8 mouse cellular contexts compared by ENCODE assay signal in the genomic region with DNA sequence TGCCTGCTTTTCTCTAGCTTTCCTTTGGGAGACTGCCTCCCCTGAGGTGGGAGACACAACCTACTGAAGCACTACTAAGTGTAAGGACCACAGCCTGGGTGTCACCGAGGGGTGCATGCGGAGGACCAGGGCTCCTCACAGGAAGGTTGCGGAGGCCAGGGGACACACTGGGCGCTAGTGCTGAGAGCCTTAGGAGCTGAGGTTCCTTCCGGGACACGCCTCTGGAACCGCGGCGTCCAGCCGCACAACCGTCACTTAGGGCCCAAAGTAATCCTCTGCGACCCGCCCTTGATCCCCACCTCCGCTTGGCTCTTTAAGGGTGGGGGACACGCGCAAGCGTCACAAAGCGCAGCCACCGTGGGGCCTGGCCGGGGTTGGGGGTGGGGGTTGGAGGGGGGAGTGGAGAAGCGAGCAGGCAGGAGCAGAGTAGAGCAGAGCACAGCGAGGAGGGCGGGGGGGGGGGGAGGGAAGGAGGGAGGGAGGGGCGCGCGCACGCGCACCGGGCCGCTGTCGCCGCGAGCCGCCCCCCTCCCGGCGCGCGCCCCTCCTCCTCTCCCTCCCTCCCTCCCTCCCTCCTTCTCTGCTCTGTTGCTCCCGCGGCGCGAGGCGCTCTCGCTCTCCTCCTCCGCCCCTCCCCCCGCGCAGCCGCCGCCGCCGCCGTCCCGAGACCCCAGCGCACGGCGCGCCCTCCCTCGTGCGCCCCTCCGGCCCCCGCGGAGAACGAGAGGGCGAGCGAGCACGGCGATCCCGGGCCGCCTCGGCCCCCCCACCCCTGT. TPM values are rescaled to one million over a fixed set of nuclear protein-coding genes. Genes with fewer than 3 reads are reported as not detected.
DNase-seq lines count a peak whose midpoint lies in the region; ATAC-seq and TF ChIP-seq lines count a peak whose summit lies in the region.

No protein-coding gene starts in this region.

- H3K9me3 ChIP-seq in E14TG2a.4 (ENCODE audit: low read length): no peaks in the 10 kb centered on the region
- H3K9me3 ChIP-seq in forebrain, embryonic 12.5 days: 0 out of 2 replicates have a peak, but pooled peaks cover 2% of the 10 kb centered on the region
- 0 out of 2 replicates have a peak, but pooled peaks cover 3% of the 10 kb centered on the region for H3K9me3 ChIP-seq in heart, postnatal 0 days (replicated peaks; ENCODE audit: control insufficient read depth, low read length)

- peak overlapping the region; percentile 99 for H3K27ac ChIP-seq in forebrain, embryonic 12.5 days
- peak overlapping the region; percentile 96 for H3K27ac ChIP-seq in heart, postnatal 0 days (ENCODE audit: low read depth)

- peak overlapping the region; percentile 64 for H3K4me2 ChIP-seq in forebrain, embryonic 12.5 days
- peak overlapping the region; percentile 81 for H3K4me2 ChIP-seq in heart, postnatal 0 days (ENCODE audit: low read depth, low read length)

- TF ChIP-seq EP300 in heart, postnatal 0 days (IDR thresholded peaks at IDR 0.05; ENCODE audit: low read depth): no peak

- peak overlapping the region; percentile 90 for H3K4me3 ChIP-seq in E14TG2a.4 (replicated peaks; ENCODE audit: low read length)
- peak overlapping the region; percentile 95 for H3K4me3 ChIP-seq in forebrain, embryonic 12.5 days (replicated peaks)
- peak overlapping the region; percentile 98 for H3K4me3 ChIP-seq in heart, postnatal 0 days (ENCODE audit: low read depth, low read length)
- peak overlapping the region; percentile 90 for H3K4me3 ChIP-seq in lung, adult 2 months (replicated peaks; ENCODE audit: extremely low read depth, low read depth, low read length)

- TF ChIP-seq CTCF in E14TG2a.4 (conservative IDR thresholded peaks at IDR 0.05; ENCODE audit: low read length): no peak
- TF ChIP-seq CTCF in heart, postnatal 0 days (IDR thresholded peaks at IDR 0.05; ENCODE audit: low read depth): no peak
- no peak for TF ChIP-seq CTCF in lung, adult 2 months (IDR thresholded peaks at IDR 0.05; ENCODE audit: insufficient read depth, low read length)

- peak overlapping the region; percentile 99 for H3K9ac ChIP-seq in forebrain, embryonic 12.5 days
- peak overlapping the region; percentile 89 for H3K9ac ChIP-seq in heart, postnatal 0 days (replicated peaks; ENCODE audit: low read depth, low read length)

- DNase-seq in c-Kit-positive CD71-positive TER-119-negative erythroid progenitor cells, embryonic 14.5 days (ENCODE audit: low read depth): peak; percentile 59
- DNase-seq in heart, postnatal 0 days (ENCODE audit: low spot score): peak; percentile 87
- DNase-seq in kidney, postnatal 4 days: peak; percentile 86 to 91
- peak; percentile 82 for DNase-seq in lung, adult 2 months
- DNase-seq in testis, postnatal 14 days (ENCODE audit: low spot score): peak; percentile 75

- peak; percentile 94 for ATAC-seq in forebrain, embryonic 12.5 days (ENCODE audit: low FRiP score)
- ATAC-seq in heart, postnatal 0 days (ENCODE audit: insufficient read depth, low read depth): peak; percentile 89
- peak; percentile 40 for ATAC-seq in neutrophil, adult 5-6 weeks (ENCODE audit: extremely low read depth, insufficient number of reproducible peaks, low FRiP score, poor library complexity, severe bottlenecking)

- H3K27me3 ChIP-seq in E14TG2a.4 (ENCODE audit: insufficient read depth, low read length): no peaks in the 10 kb centered on the region
- no peaks in the 10 kb centered on the region for H3K27me3 ChIP-seq in forebrain, embryonic 12.5 days
- H3K27me3 ChIP-seq in heart, postnatal 0 days (ENCODE audit: control insufficient read depth, insufficient read depth, low read length): no peaks in the 10 kb centered on the region

- peak; percentile 74; the same call in 1 of the 2 replicates for TF ChIP-seq POLR2A in lung, adult 2 months (IDR thresholded peaks at IDR 0.05; ENCODE audit: borderline replicate concordance, extremely low read depth, low read depth, low read length)

- H3K4me1 ChIP-seq in E14TG2a.4 (replicated peaks; ENCODE audit: low read depth, low read length): peaks cover 47% of the 10 kb centered on the region
- H3K4me1 ChIP-seq in forebrain, embryonic 12.5 days: peaks cover 14% of the 10 kb centered on the region
- H3K4me1 ChIP-seq in heart, postnatal 0 days (ENCODE audit: control insufficient read depth, insufficient read depth): peaks cover 12% of the 10 kb centered on the region; the same call in 1 of the 2 replicates
- H3K4me1 ChIP-seq in lung, adult 2 months (ENCODE audit: control insufficient read depth, insufficient read depth, low read length): peaks cover 4% of the 10 kb centered on the region

- peaks cover 13% of the 10 kb centered on the region; the same call in 1 of the 2 replicates for H3K36me3 ChIP-seq in E14TG2a.4 (ENCODE audit: insufficient read depth, low read length)
- peaks cover 9% of the 10 kb centered on the region; the same call in 1 of the 2 replicates for H3K36me3 ChIP-seq in forebrain, embryonic 12.5 days (replicated peaks)
- H3K36me3 ChIP-seq in heart, postnatal 0 days (replicated peaks; ENCODE audit: control insufficient read depth, insufficient read depth, low read length): peaks cover 10% of the 10 kb centered on the region; the same call in 1 of the 2 replicates

- 2% methylated on average over 20 of the region's 70 CpGs for WGBS in forebrain, embryonic 12.5 days
- under 1% methylated on average over 35 of the region's 70 CpGs for WGBS in heart, postnatal 0 days
- 1% methylated on average over 35 of the region's 70 CpGs for WGBS in lung, adult 2 months

RNA-seq across cellular contexts. Expression of gene Ube2r2, which starts 0.4 kb away (rescaled TPM):
- polyA plus RNA-seq in forebrain, embryonic 12.5 days (2016; fragmentation: Nextera tagmentation; extraction: Ambion mirVana): 89.8 and 93.6 TPM in 2 replicates
- 43.7 and 48.9 TPM in 2 replicates for total RNA-seq in heart, postnatal 0 days (2014; rRNA removed; ENCODE audit: low replicate concordance)
- polyA plus RNA-seq in heart, postnatal 0 days (2015; fragmentation: Nextera tagmentation; extraction: Ambion mirVana): 60.9 and 69.7 TPM in 2 replicates
- polyA plus RNA-seq in lung, adult 2 months (2012; rRNA removed): 32.2 and 37.7 TPM in 2 replicates
- 49.2 and 56.8 TPM in 2 replicates for total RNA-seq in neutrophil, adult 5-6 weeks (2017)

RNA-seq across cellular contexts. Expression of gene Nol6, which starts 10.9 kb away (rescaled TPM):
- polyA plus RNA-seq in forebrain, embryonic 12.5 days (2016; fragmentation: Nextera tagmentation; extraction: Ambion mirVana): 30.0 and 33.3 TPM in 2 replicates
- total RNA-seq in heart, postnatal 0 days (2014; rRNA removed; ENCODE audit: low replicate concordance): 15.0 and 39.8 TPM in 2 replicates
- polyA plus RNA-seq in heart, postnatal 0 days (2015; fragmentation: Nextera tagmentation; extraction: Ambion mirVana): 6.6 and 7.3 TPM in 2 replicates
- polyA plus RNA-seq in lung, adult 2 months (2012; rRNA removed): 27.3 and 32.1 TPM in 2 replicates
- total RNA-seq in neutrophil, adult 5-6 weeks (2017): 13.2 and 15.6 TPM in 2 replicates

RNA-seq across cellular contexts. Expression of gene Aqp3, which starts 37.1 kb away (rescaled TPM):
- 1.3 and 2.4 TPM in 2 replicates for polyA plus RNA-seq in forebrain, embryonic 12.5 days (2016; fragmentation: Nextera tagmentation; extraction: Ambion mirVana)
- 0.54 and 6.3 TPM in 2 replicates for total RNA-seq in heart, postnatal 0 days (2014; rRNA removed; ENCODE audit: low replicate concordance)
- polyA plus RNA-seq in heart, postnatal 0 days (2015; fragmentation: Nextera tagmentation; extraction: Ambion mirVana): 0.19 and 0.36 TPM in 2 replicates
- polyA plus RNA-seq in lung, adult 2 months (2012; rRNA removed): 6.1 and 49.9 TPM in 2 replicates
- total RNA-seq in neutrophil, adult 5-6 weeks (2017): 0.86 and 1.2 TPM in 2 replicates

Comparison
In these comparisons a context has a peak if more than half of its experiments do, and no peak if none do; other contexts are left out.
1. Peak in every context shown above with its lines: DNase-seq, ATAC-seq, H3K4me3 ChIP-seq and H3K27ac ChIP-seq.
2. ATAC-seq: peak in every context shown above with its lines; median percentile 94 in forebrain, embryonic 12.5 days; 89 in heart, postnatal 0 days; 40 in neutrophil, adult 5-6 weeks.